Mouse (Mus musculus) lung, embryonic 15.5 days (tissue): ENCODE measurements around the gene Apol8. TPM values are rescaled to one million over a fixed set of nuclear protein-coding genes. Genes with fewer than 3 reads are reported as not detected.

Experiments
- ATAC-seq: fragments of 200-750 bp; cut with Nextera tagmentation; 2 replicates; pipeline ENCODE4 v1.8.0; 2017; ENCODE audit warnings: moderate number of reproducible peaks, borderline replicate concordance; ENCODE audit not compliant: low FRiP score, low TSS enrichment; ENCODE audit errors: extremely low read depth
- H3K27ac ChIP-seq: fragments of 300-500 bp; sonication (generic); 2 replicates; pipeline ENCODE4 v1.5.1; 2015; ENCODE audit warnings: moderate library complexity, mild to moderate bottlenecking, inconsistent platforms
- H3K27me3 ChIP-seq: fragments of 300-500 bp; sonication (generic); 2 replicates; pipeline ENCODE4 v1.6.1; 2015; ENCODE audit warnings: inconsistent platforms
- H3K36me3 ChIP-seq: fragments of 300-500 bp; sonication (generic); 2 replicates; pipeline ENCODE4 v1.6.1; 2015; ENCODE audit warnings: inconsistent platforms
- H3K4me1 ChIP-seq: fragments of 300-500 bp; sonication (generic); 2 replicates; pipeline ENCODE4 v1.6.1; 2015; ENCODE audit warnings: inconsistent platforms
- H3K4me2 ChIP-seq: fragments of 300-500 bp; sonication (generic); 2 replicates; pipeline ENCODE4 v1.6.1; 2015; ENCODE audit warnings: inconsistent platforms, mild to moderate bottlenecking, moderate library complexity
- H3K4me3 ChIP-seq: fragments of 300-500 bp; sonication (generic); 2 replicates; pipeline ENCODE4 v1.5.1; 2015; ENCODE audit warnings: mild to moderate bottlenecking, inconsistent platforms
- H3K9ac ChIP-seq: fragments of 300-500 bp; sonication (generic); 2 replicates; pipeline ENCODE4 v1.6.1; 2015; ENCODE audit warnings: inconsistent platforms
- H3K9me3 ChIP-seq: fragments of 300-500 bp; sonication (generic); 2 replicates; pipeline ENCODE4 v1.6.1; 2016; ENCODE audit warnings: inconsistent platforms
- WGBS: fragments of 180-500 bp; shearing (Covaris S2); methylation state at CpG from one replicate; pipeline ENCODE4 v1.1.7; 2015; 5-methylcytosine and 5-hydroxymethylcytosine counted together
- polyA plus RNA-seq: library from polyadenylated mRNA; unstranded; fragments of >200 nt; fragmentation: Nextera tagmentation; extraction: Ambion mirVana; gene quantifications from 2 replicates; pipeline ENCODE4 v1.2.1, GENCODE M21; 2015

The Apol8 gene
- polyA plus RNA-seq, 1 experiment from 2014 or later: not detected

DNA sequence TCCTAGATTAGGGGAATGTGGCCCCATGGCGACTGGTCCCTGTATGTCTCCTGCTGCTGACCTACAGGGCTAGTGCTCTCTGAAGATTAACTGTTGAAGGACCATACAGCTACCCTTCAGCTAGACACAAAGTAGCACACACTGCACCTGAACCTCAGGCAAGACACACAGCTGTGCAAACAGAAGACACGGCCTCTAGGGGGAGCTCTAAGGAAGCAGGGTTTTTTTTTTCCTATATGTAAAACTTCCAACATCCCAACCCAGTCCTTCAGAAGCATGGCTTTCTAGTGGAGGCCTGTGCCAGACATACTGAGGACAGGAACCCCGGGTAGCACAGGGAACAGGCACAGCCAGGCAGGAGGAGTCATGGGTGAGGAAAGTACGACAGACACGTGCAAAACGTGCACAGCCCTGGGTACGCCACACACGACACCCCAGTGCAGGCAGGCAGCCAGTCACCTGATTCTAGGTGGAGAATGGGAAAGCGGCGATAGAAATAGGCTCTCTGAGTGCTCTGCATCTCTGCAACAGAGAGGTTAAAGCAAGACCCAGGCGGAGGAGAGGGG, 25.7 kb upstream of the Apol8 start:
- H3K27ac ChIP-seq: no peak overlapping the region
- no peak overlapping the region for H3K4me2 ChIP-seq
- H3K4me3 ChIP-seq: no peak overlapping the region
- no peak for ATAC-seq
- no peak overlapping the region for H3K9ac ChIP-seq
- WGBS: 73% methylated on average over 11 of the region's 11 CpGs
- H3K36me3 ChIP-seq: peaks cover 99% of the 10 kb centered on the region
- no peaks in the 10 kb centered on the region for H3K4me1 ChIP-seq
- no peaks in the 10 kb centered on the region for H3K9me3 ChIP-seq
- H3K27me3 ChIP-seq: no peaks in the 10 kb centered on the region

DNA sequence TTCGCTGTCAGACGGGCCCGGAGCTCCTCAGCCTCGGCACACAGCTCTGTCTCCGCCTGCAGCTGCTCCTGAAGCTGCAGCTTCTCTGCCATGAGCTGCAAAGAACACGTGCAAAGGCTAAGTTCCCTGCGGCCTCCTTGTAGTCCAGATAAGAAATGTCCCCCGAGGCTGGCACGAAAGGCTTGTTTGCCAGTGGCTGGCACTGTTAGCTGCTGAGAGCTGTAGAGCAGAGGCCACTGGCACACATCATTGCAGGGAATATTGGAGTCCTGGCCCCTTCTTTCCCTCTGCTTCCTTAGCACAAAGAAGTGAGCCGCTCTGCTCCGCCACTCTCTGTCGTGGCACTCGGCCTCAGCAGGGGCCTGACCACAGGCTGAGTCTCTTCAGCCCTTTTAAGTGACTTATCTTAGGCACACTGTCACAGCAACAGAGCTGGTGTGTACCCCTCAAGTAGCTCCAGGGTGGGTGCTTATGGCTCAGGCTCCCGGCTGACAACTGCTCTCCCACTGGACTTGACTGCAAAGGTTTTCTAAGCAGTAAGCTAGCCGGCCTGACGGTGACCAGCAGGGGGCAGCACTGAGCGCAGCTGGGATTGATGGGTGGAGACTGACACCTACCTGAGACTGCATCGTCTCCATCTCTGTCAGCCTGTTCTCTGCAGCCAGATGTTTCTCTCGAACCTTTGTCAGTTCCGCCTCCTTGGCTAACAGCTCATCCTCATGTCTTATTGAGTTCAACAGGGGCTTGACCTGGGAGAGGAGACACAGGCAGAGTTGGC, 18.6 kb upstream of the Apol8 start:
- Histone ChIP-seq H3K4me2 (no peak overlapping the region), H3K4me1 (no peaks in the 10 kb centered on the region), H3K9me3 (no peaks in the 10 kb centered on the region), H3K27ac (no peak overlapping the region), H3K9ac (no peak overlapping the region), H3K4me3 (no peak overlapping the region), H3K36me3 (peaks cover 97% of the 10 kb centered on the region), H3K27me3 (no peaks in the 10 kb centered on the region)
- 68% methylated on average over 20 of the region's 20 CpGs for whole genome bisulfite sequencing
- ATAC-seq: 0 out of 2 replicates have a peak, but pooled peaks have one; percentile 10

DNA sequence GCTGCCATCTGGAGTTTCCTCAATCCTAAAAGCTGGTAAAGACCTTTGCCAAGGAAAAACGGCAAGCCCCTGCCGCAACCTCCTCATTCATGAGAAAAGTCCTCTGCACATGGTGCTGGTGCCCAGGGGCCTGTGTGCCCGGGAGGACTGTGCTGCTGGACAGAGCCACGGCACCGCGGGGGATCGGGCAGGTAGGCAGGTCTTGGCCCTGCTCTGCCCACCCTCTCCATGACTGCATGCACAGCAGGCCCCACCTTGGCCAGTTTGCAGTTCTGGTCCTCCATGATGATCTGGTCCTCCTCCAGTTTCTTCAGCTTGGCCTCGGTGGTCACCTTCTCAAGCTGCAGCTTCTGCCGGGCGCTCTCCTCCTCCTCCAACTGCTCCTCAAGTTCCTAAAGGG, 17.5 kb upstream of the Apol8 start:
- H3K27ac ChIP-seq: no peak overlapping the region

DNA sequence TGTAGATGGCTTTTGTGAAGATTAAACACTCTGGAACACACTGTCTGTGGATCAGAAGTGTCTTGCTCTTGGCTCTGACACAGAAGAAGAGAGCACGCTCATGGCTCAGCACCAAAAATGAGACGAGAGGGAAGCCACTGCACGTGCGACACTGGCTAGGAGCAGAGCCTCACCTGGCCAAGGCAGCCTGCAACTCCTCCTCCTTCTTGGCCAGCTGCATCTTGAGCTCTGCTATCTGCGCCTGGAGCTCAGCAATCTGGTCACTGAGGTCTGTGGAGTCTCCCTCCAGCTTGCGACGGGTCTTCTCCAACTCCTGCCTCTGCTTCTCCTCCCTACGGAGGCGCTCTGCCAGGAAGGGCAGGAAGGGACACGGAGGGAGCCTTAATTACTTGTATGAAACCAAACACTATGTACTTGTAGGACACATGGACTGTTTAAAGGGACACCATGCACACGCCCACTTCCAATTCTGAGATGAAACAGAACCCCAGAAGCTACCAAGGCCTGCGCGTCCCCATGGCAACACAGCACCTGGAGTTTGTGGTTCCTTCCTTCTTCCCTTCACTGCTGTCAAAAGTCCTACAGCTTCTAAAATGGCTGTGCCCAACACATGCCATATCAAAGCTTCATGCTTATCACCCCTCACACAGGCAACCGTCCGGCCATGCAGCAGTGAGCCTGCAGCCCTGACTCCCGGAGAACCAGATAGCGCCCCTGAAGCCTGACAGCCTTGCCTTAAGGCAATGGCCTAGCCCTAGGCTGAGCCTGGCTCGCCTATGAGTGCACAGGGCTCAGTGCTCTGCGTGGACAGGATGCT, 16.5 kb upstream of the Apol8 start:
- H3K4me2 ChIP-seq: no peak overlapping the region
- no peaks in the 10 kb centered on the region for H3K4me1 ChIP-seq
- 86% methylated on average over 19 of the region's 19 CpGs for WGBS
- no peaks in the 10 kb centered on the region for H3K9me3 ChIP-seq
- H3K4me3 ChIP-seq: no peak overlapping the region
- H3K27me3 ChIP-seq: no peaks in the 10 kb centered on the region
- no peak overlapping the region for H3K27ac ChIP-seq
- H3K9ac ChIP-seq: no peak overlapping the region
- peaks cover 98% of the 10 kb centered on the region for H3K36me3 ChIP-seq
- ATAC-seq: no peak

More for the DNA sequence above, 17.5 kb upstream of the Apol8 start:
- H3K27me3 ChIP-seq: no peaks in the 10 kb centered on the region
- H3K9ac ChIP-seq: no peak overlapping the region
- H3K4me3 ChIP-seq: no peak overlapping the region
- 90% methylated on average over 10 of the region's 10 CpGs for WGBS
- peaks cover 98% of the 10 kb centered on the region for H3K36me3 ChIP-seq
- ATAC-seq: no peak
- H3K4me2 ChIP-seq: no peak overlapping the region
- H3K4me1 ChIP-seq: no peaks in the 10 kb centered on the region
- H3K9me3 ChIP-seq: no peaks in the 10 kb centered on the region

DNA sequence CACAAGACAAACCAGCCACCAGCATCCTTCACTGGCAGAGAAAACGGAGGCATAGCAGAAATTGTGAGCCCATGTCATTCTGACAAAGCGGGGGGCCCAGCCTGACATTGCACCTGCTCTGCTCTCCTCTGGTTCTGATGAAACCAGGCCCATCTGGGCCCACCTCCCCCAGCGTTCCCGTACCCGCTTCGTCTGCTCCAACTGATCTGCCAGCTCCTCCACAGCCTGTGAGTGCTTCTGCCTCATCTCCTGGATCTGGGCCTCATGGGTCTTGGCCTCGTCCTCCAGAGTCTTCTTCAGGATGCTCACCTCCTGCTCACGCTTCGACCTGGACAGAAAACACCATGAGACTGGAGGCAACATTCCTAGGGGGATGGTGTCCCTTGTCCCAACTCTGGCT, 14.1 kb upstream of the Apol8 start:
- ATAC-seq: no peak
- no peaks in the 10 kb centered on the region for H3K4me1 ChIP-seq
- WGBS: 92% methylated on average over 9 of the region's 9 CpGs

DNA sequence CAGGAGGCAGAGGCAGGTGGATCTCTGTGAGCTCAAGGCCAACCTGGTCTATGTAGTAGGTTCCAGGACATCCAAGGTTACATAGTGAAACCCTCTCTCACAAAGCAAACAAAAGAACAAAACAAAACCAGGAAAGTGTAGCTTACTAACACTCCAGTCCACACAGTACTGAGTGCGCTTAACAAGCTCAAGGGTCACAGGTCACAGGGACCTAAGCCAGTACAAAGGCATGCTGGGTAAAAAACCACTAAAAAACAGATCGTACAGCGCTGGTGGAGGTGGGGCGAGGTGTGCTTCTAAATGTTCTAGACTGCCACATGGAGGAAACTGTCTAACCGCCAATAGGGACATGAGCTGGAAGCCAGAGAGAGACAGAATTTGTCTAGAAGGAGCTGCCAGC, 13.5 kb upstream of the Apol8 start:
- H3K27me3 ChIP-seq: no peaks in the 10 kb centered on the region
- no peak overlapping the region for H3K9ac ChIP-seq
- no peak overlapping the region for H3K4me2 ChIP-seq
- ATAC-seq: no peak
- no peak overlapping the region for H3K4me3 ChIP-seq
- WGBS: 91% methylated on average over 5 of the region's 5 CpGs
- H3K4me1 ChIP-seq: no peaks in the 10 kb centered on the region
- peaks cover 98% of the 10 kb centered on the region for H3K36me3 ChIP-seq
- no peaks in the 10 kb centered on the region for H3K9me3 ChIP-seq
- no peak overlapping the region for H3K27ac ChIP-seq

More for the DNA sequence above, 14.1 kb upstream of the Apol8 start:
- Histone ChIP-seq H3K27ac (no peak overlapping the region), H3K4me2 (no peak overlapping the region), H3K27me3 (no peaks in the 10 kb centered on the region), H3K36me3 (peaks cover 98% of the 10 kb centered on the region), H3K4me3 (no peak overlapping the region), H3K9ac (no peak overlapping the region), H3K9me3 (no peaks in the 10 kb centered on the region)

DNA sequence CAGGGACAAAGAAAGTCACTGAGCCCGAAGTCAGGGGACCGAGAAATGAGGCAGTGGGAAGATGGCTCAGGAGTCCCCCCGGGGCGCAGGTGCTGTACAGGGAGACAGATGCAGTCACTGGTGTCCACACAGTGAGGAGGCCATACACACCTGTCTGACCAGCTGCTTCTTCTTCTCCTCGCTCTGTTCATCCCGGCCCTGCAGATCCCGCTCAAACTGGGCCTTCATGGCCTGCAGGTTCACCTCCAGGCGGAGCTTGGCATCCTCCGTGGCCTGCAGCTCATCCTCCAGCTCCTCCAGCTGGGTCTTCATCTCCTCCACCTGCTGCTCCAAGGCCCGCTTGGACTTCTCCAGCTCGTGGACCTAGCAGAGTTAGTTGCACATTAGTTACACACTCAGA, 10.2 kb upstream of the Apol8 start:
- Histone ChIP-seq H3K4me2 (no peak overlapping the region), H3K9me3 (no peaks in the 10 kb centered on the region), H3K9ac (no peak overlapping the region), H3K27ac (no peak overlapping the region), H3K4me1 (0 out of 2 replicates have a peak, but pooled peaks cover 5% of the 10 kb centered on the region), H3K4me3 (no peak overlapping the region), H3K27me3 (no peaks in the 10 kb centered on the region), H3K36me3 (peaks cover 100% of the 10 kb centered on the region)
- ATAC-seq: no peak
- 87% methylated on average over 10 of the region's 11 CpGs for WGBS

DNA sequence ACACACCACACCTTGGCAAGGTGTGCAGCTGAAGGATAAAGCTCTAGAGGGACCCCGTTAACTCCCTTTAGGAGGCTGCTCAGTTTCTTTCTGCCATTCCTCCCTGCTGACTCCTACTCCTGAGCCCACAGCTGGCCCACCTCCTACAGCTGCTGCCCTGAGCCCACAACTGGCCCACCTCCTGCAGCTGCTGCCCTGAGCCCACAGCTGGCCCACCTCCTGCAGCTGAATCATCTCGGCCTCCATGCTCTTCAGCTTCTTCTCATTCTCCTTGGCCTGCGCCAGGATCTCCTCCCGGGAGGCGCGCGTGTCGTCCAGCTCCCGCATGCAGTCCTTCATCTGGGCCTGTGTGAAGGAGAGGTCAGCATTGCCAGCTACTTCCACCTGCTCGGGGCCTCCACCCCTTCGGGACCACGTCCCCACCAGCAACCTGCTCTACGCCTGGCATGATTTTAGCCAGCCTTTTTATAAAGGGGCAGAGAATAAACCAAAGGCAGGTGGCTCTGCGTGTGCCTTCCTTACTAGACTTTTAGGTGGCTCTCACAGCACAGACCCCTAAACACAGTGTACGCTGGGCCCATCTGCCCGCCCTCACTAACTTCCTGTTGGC, 8.8 kb upstream of the Apol8 start:
- no peak for ATAC-seq
- Histone ChIP-seq H3K4me1 (0 out of 2 replicates have a peak, but pooled peaks cover 5% of the 10 kb centered on the region), H3K4me3 (no peak overlapping the region), H3K36me3 (peaks cover 100% of the 10 kb centered on the region), H3K27ac (peak overlapping the region; percentile 3), H3K4me2 (no peak overlapping the region), H3K27me3 (no peaks in the 10 kb centered on the region), H3K9ac (no peak overlapping the region), H3K9me3 (no peaks in the 10 kb centered on the region)
- 89% methylated on average over 16 of the region's 16 CpGs for WGBS

DNA sequence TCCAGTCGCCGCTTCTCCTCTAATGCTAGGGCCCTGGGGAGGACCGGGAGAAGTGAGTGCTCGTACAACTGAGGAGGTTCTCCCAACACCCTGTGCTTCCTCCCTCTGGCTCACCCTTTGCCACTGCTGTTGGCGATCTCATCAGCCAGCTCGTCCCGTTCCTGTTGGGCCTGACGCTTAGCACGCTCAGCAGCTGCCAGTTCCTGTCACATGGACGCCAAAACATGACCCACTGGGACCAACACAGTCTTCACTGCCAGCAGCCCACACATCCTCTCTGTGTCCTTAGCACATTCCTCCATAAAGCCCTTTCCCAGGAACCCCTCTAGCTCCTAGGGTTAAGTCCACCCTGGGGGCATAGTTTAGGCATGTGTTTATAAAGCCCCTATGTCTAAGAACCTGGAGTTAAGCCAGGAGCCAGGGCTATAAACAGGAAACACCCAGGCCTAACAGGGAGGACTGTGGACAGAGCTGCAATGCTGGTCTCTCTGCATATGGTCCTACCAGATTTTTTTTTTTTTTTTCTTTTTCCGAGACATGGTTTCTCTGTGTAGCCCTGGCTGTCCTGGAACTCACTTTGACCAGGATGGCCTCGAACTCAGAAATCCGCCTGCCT, 7.7 kb upstream of the Apol8 start:
- peak; percentile 61 for ATAC-seq
- Histone ChIP-seq H3K9me3 (no peaks in the 10 kb centered on the region), H3K4me1 (0 out of 2 replicates have a peak, but pooled peaks cover 5% of the 10 kb centered on the region), H3K4me3 (no peak overlapping the region), H3K27ac (peak overlapping the region; percentile 74), H3K27me3 (no peaks in the 10 kb centered on the region), H3K36me3 (peaks cover 100% of the 10 kb centered on the region), H3K9ac (no peak overlapping the region), H3K4me2 (no peak overlapping the region)
- 60% methylated on average over 13 of the region's 13 CpGs for WGBS

DNA sequence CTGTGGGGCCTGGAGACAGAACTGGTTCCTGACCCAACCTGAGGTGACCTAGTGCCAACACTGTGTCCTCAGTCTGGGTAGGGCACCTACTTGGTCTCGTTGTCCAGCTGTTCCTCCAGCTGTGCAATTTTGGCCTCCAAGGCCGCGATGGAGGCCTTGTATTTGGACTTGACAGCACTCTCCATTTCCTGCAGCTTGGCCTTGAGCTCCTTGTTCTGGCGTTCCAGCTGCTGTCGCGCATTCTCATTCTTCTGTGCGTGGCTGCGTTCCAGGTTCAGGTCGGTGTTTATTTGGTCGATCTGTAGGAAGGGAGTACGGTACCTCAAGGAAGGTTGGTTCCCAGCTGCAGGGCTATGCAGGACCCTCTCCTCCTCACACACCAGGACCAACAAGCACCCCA, 6.9 kb upstream of the Apol8 start:
- no peak for ATAC-seq
- 63% methylated on average over 11 of the region's 11 CpGs for WGBS
- H3K4me2 ChIP-seq: no peak overlapping the region
- H3K27ac ChIP-seq: peak overlapping the region; percentile 74
- 0 out of 2 replicates have a peak, but pooled peaks cover 5% of the 10 kb centered on the region for H3K4me1 ChIP-seq
- H3K4me3 ChIP-seq: no peak overlapping the region
- H3K9me3 ChIP-seq: no peaks in the 10 kb centered on the region
- peaks cover 94% of the 10 kb centered on the region for H3K36me3 ChIP-seq
- no peak overlapping the region for H3K9ac ChIP-seq
- no peaks in the 10 kb centered on the region for H3K27me3 ChIP-seq

DNA sequence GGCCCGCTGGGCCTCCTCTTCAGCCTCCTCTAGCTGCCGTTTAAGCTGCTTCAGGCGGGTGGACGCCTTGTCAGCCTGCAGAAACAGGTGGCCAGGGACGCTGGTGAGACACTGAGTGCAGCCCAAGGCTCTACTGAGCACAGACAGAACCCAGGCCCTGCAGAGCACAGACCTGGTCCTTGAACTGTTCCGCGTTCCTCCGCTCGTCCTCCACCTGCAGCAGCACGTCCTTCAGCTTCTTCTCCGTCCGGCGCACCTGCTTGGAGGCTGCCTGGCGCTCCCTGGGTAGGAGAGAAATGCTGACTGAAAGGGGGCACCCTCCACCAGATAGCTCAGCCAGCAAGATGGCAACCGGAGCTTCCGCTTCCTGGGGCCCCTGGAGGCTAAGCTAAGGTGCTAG, 6.2 kb upstream of the Apol8 start:
- H3K4me1 ChIP-seq: 0 out of 2 replicates have a peak, but pooled peaks cover 5% of the 10 kb centered on the region
- ATAC-seq: no peak
- no peak overlapping the region for H3K4me3 ChIP-seq
- peaks cover 87% of the 10 kb centered on the region for H3K36me3 ChIP-seq
- WGBS: 85% methylated on average over 16 of the region's 16 CpGs
- H3K27ac ChIP-seq: no peak overlapping the region
- H3K9me3 ChIP-seq: no peaks in the 10 kb centered on the region
- no peaks in the 10 kb centered on the region for H3K27me3 ChIP-seq
- H3K4me2 ChIP-seq: no peak overlapping the region
- H3K9ac ChIP-seq: no peak overlapping the region
